Mouse (Mus musculus) thymus, adult 2 months (tissue): ENCODE measurements around the gene Cdyl2.

ENCODE experiments used
- CTCF ChIP-seq: fragments of 200-500 bp; IDR thresholded peaks from 2 replicates; pipeline ENCODE4 v1.5.1; 2012; ENCODE audit warnings: mild to moderate bottlenecking, control low read depth, low read length, moderate library complexity, borderline replicate concordance; ENCODE audit not compliant: control insufficient read depth, poor library complexity, insufficient read depth; ENCODE audit errors: extremely low read depth
- POLR2A ChIP-seq: fragments of 200-500 bp; IDR thresholded peaks from 2 replicates; pipeline ENCODE4 v1.6.1; 2012; ENCODE audit warnings: mild to moderate bottlenecking, low read length, control low read depth, moderate library complexity; ENCODE audit not compliant: control insufficient read depth, poor library complexity, insufficient read depth; ENCODE audit errors: extremely low read depth

- TF ChIP-seq CTCF (no peak), POLR2A (no peak)
Measured at GRCm38 (mm10) chr8:116652949-116653348, 79.8 kb downstream of the Cdyl2 start.
